Mouse (Mus musculus): ENCODE measurements around the gene Haao.

DNA sequence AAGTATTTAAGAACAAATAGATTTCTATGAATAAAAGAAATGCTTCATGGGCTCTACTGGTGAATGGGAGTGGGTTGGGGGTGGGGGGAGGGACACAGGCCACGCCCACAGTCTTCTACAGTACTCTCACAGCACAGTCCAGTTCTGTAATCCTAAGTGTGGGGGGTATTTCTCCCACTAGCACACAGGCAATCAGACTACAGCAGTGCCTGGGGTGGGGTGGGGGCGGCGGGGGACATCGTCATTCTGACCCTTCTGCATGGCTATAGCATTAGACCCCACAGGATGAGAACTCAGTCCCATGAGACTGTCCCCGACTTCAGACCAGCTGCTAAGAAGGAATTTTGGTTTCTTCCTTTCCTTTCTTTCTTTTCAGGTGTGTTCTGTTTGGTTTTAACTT lies 2.0 kb upstream of the Haao start:
- TF ChIP-seq CTCF (IDR thresholded peaks at IDR 0.05; ENCODE audit: low read depth) (no peak), EP300 (IDR thresholded peaks at IDR 0.05; ENCODE audit: low read depth) (no peak)
